Mouse (Mus musculus) limb, embryonic 15.5 days (tissue): ENCODE results near the gene Chchd3. TPM values are rescaled to one million over a fixed set of nuclear protein-coding genes. Genes with fewer than 3 reads are reported as not detected.

Experiments
- ATAC-seq: fragments of 200-750 bp; cut with Nextera tagmentation; 2 replicates; pipeline ENCODE4 v1.8.0; 2017; ENCODE audit warnings: low read depth, moderate TSS enrichment; ENCODE audit not compliant: insufficient number of reproducible peaks, low FRiP score, low TSS enrichment
- H3K27ac ChIP-seq: fragments of 300-500 bp; sonication (generic); 2 replicates; pipeline ENCODE4 v1.5.1; 2015; ENCODE audit warnings: moderate library complexity, mild to moderate bottlenecking, inconsistent platforms
- H3K27me3 ChIP-seq: fragments of 300-500 bp; sonication (generic); 2 replicates; pipeline ENCODE4 v1.6.1; 2015; ENCODE audit warnings: inconsistent platforms
- H3K36me3 ChIP-seq: fragments of 300-500 bp; sonication (generic); 2 replicates; pipeline ENCODE4 v1.6.1; 2015; ENCODE audit warnings: inconsistent platforms
- H3K4me1 ChIP-seq: fragments of 300-500 bp; sonication (generic); 2 replicates; pipeline ENCODE4 v1.6.1; 2015; ENCODE audit warnings: inconsistent platforms
- H3K4me2 ChIP-seq: fragments of 300-500 bp; sonication (generic); 2 replicates; pipeline ENCODE4 v1.6.1; 2015; ENCODE audit warnings: mild to moderate bottlenecking, inconsistent platforms
- H3K4me3 ChIP-seq: fragments of 300-500 bp; sonication (generic); 2 replicates; pipeline ENCODE4 v1.5.1; 2015; ENCODE audit warnings: mild to moderate bottlenecking, inconsistent platforms
- H3K9ac ChIP-seq: fragments of 300-500 bp; sonication (generic); 2 replicates; pipeline ENCODE4 v1.6.1; 2015; ENCODE audit warnings: inconsistent platforms
- H3K9me3 ChIP-seq: fragments of 300-500 bp; sonication (generic); 2 replicates; pipeline ENCODE4 v1.6.1; 2016; ENCODE audit warnings: inconsistent platforms
- WGBS: fragments of 180-500 bp; shearing (Covaris S2); methylation state at CpG from one replicate; pipeline ENCODE4 v1.1.7; 2015; 5-methylcytosine and 5-hydroxymethylcytosine counted together
- polyA plus RNA-seq: library from polyadenylated mRNA; unstranded; fragments of >200 nt; fragmentation: Nextera tagmentation; extraction: Ambion mirVana; gene quantifications from 2 replicates; pipeline ENCODE4 v1.2.1, GENCODE M21; 2015

The Chchd3 gene
- polyA plus RNA-seq, 1 experiment from 2014 or later: 97.8 TPM

DNA sequence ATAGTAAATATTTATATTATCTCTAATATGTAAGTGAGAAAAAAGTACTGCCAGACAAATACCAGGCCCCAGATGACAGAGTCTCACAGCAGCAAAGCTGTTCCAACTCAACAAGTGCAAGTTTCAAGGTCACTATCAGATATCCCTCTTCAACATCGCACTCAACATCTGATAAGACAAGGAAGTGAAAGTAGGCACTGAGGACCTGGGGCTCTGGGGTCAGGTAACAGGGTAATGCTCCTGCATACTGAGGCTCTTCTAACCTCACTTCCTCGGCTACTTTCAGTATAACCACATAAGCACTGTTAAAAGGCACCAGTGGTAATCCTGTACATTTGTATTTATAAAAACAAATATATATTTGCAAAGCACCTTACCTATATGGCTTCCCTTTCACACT is 8.4 kb downstream of the Chchd3 start:
- Histone ChIP-seq H3K9me3 (no peaks in the 10 kb centered on the region), H3K4me1 (no peaks in the 10 kb centered on the region), H3K9ac (no peak overlapping the region), H3K27ac (no peak overlapping the region), H3K36me3 (peaks cover 21% of the 10 kb centered on the region; the same call in 1 of the 2 replicates), H3K4me2 (no peak overlapping the region), H3K27me3 (no peaks in the 10 kb centered on the region), H3K4me3 (no peak overlapping the region)
- 78% methylated on average over 2 of the region's 2 CpGs for WGBS
- ATAC-seq: no peak

DNA sequence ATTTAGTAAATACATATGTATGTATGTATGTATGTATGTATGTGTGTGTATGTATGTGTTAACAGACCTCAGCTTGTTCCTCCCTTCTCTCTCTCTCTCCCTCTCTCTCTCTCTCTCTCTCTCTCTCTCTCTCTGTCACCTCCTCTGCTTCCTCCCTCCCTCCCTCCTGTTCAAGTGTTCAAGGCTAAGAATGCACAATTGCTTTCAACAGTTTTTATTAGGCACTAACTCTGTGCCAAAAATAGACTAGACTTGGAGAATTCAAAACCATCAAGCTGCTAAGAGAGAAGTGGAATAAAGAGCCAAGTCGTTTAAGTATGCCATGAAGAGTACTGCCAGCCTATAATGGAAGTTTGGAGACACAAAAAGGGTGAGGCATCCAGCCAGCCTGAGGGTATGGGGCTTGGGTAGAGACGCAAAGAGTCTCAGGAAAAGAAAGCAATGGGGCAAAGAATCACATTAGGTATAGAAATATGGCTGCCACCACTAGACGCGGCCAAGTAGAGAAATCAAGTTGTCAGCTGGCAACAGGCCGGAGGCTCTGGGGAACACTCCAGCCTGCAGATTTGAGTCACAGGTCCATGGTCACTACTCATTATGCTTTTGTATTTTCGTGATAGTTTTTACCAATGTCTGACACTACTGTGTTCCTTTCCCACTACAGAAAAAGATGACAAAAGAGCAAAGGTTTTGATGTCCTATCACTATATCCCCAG is 10.2 kb downstream of the Chchd3 start:
- Histone ChIP-seq H3K4me1 (no peaks in the 10 kb centered on the region), H3K4me2 (no peak overlapping the region), H3K9ac (no peak overlapping the region), H3K36me3 (peaks cover 18% of the 10 kb centered on the region; the same call in 1 of the 2 replicates), H3K27me3 (no peaks in the 10 kb centered on the region), H3K9me3 (no peaks in the 10 kb centered on the region), H3K4me3 (no peak overlapping the region), H3K27ac (no peak overlapping the region)
- no peak for ATAC-seq
- WGBS: 77% methylated on average over 6 of the region's 6 CpGs

DNA sequence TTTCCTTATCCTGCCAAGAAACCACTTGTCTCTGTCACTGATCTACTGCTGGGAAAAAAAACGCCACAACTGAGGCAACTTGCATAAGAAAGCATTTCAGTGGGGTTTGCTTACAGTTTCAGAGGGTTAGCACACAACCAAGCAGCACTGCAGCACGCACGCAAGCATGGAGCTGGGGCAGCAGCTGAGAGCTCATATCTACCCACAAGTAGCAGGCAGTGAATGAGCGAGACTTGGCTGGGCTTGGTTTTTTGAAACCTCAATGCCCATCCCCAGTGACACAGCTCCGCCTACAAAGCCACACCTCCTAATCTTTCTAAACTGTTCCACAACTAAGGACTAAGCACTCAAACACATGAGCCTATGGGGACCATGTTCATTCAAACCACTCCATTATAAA is 16.6 kb downstream of the Chchd3 start:
- H3K36me3 ChIP-seq: peaks cover 30% of the 10 kb centered on the region
- H3K9ac ChIP-seq: no peak overlapping the region
- no peak overlapping the region for H3K27ac ChIP-seq
- H3K4me1 ChIP-seq: 0 out of 2 replicates have a peak, but pooled peaks cover 3% of the 10 kb centered on the region
- no peak overlapping the region for H3K4me2 ChIP-seq
- 90% methylated on average over 5 of the region's 5 CpGs for WGBS
- no peak for ATAC-seq
- no peak overlapping the region for H3K4me3 ChIP-seq
- H3K9me3 ChIP-seq: no peaks in the 10 kb centered on the region
- no peaks in the 10 kb centered on the region for H3K27me3 ChIP-seq

DNA sequence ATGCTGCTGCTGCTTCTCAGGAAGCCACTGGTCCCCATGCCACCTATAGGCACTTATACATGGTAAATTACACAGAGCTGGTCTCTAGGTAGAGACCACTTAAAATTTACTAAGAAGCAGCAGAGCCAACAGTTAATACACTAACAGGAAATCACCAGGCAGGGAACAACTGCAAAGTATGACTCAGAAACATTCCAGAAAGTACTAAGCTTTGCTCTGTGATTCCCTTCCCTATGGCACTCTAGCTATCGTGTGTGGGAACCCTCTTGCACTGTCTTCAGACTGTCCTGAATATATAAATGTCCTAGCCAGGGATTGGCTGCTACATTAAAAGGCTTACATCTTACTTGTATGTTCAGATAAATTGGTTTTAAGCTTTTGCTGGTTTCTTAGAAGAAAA is 17.2 kb downstream of the Chchd3 start:
- H3K36me3 ChIP-seq: peaks cover 24% of the 10 kb centered on the region
- no peak overlapping the region for H3K4me3 ChIP-seq
- H3K4me2 ChIP-seq: no peak overlapping the region
- H3K27me3 ChIP-seq: no peaks in the 10 kb centered on the region
- no peak for ATAC-seq
- no peak overlapping the region for H3K27ac ChIP-seq
- H3K9ac ChIP-seq: no peak overlapping the region
- H3K4me1 ChIP-seq: 0 out of 2 replicates have a peak, but pooled peaks cover 3% of the 10 kb centered on the region
- WGBS: 74% methylated on average over 1 of the region's 1 CpGs
- no peaks in the 10 kb centered on the region for H3K9me3 ChIP-seq

DNA sequence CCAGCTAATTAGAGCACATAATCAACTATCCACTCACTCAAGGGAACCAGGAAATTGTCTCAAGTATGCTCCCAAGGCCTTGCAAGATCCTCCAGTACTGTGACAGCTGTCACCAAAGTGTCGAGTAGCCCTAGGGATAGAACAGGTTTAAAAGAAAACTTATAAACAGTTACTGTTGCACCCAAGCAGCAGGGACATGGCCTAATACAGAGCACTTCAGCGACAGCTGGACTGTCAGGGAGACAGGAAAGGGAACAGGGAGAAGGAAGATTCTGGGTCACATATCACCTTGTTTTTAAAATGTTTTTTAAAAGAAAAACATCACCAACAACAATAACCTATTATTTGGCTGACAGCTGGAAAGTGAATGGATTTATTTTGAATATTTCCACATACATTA is 18.1 kb downstream of the Chchd3 start:
- Histone ChIP-seq H3K9me3 (no peaks in the 10 kb centered on the region), H3K27ac (no peak overlapping the region), H3K4me2 (no peak overlapping the region), H3K4me3 (no peak overlapping the region), H3K4me1 (0 out of 2 replicates have a peak, but pooled peaks cover 3% of the 10 kb centered on the region), H3K27me3 (no peaks in the 10 kb centered on the region), H3K9ac (no peak overlapping the region), H3K36me3 (peaks cover 27% of the 10 kb centered on the region)
- no peak for ATAC-seq
- 78% methylated on average over 2 of the region's 2 CpGs for WGBS

DNA sequence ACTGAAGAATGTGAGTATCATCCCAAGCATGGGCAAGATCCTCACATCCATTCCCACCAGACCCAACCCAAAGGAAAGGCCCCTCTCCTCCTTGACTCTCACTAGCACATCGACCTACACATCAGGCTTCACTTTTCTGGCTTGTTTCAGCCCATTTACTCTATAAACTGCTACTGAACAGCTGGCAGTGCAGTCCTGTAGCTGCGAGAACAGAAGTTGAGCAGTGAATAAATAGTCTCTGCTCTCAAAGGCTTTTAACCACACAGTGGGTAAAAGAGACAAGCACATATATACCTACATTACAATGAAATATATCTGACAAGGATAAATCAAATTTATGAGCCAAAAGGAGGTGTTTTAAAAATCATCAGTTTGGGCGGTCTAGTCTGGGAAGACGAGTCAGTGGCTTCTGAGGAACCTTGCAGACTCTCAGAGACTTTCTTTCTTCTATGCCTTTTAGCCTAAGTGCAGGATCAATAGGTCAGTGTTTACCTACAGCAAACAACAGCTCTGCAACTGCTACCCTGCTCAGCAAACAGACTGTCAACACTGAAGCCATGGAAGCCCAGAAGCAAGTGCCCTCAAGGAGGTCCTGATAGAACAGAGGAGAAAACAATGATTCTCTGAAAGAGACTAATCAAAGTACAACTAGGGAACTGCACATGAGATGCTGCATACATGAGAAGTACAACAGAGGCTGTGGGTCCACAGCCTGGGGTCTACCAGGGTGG is 19.5 kb downstream of the Chchd3 start:
- Histone ChIP-seq H3K9me3 (no peaks in the 10 kb centered on the region), H3K9ac (no peak overlapping the region), H3K36me3 (peaks cover 27% of the 10 kb centered on the region), H3K4me2 (no peak overlapping the region), H3K4me1 (0 out of 2 replicates have a peak, but pooled peaks cover 3% of the 10 kb centered on the region), H3K4me3 (no peak overlapping the region), H3K27ac (no peak overlapping the region), H3K27me3 (no peaks in the 10 kb centered on the region)
- 95% methylated on average over 4 of the region's 4 CpGs for WGBS
- no peak for ATAC-seq

DNA sequence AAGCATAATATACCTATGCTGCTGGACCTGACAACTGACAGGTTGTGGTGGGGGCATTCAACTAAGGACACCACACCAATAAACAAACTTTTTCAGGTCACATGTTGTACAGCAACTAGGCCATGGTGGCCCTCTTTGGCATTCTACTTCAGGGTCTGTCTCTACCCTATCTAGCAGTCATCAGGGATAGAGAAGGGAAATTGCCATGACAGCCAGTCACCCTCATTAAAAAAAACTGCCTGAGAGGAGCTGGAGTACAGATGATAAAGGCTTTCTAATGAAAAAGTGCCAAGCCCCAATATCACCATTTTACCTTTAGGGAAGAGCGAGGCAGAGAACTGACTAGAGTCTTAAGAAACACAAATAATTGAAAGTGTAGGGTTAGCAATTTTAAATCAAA is 27.5 kb downstream of the Chchd3 start:
- Histone ChIP-seq H3K4me2 (no peak overlapping the region), H3K9me3 (no peaks in the 10 kb centered on the region), H3K27ac (no peak overlapping the region), H3K4me1 (0 out of 2 replicates have a peak, but pooled peaks cover 2% of the 10 kb centered on the region), H3K27me3 (no peaks in the 10 kb centered on the region), H3K36me3 (peaks cover 3% of the 10 kb centered on the region; the same call in 1 of the 2 replicates), H3K9ac (no peak overlapping the region), H3K4me3 (no peak overlapping the region)
- ATAC-seq: no peak
- 96% methylated on average over 1 of the region's 1 CpGs for WGBS

DNA sequence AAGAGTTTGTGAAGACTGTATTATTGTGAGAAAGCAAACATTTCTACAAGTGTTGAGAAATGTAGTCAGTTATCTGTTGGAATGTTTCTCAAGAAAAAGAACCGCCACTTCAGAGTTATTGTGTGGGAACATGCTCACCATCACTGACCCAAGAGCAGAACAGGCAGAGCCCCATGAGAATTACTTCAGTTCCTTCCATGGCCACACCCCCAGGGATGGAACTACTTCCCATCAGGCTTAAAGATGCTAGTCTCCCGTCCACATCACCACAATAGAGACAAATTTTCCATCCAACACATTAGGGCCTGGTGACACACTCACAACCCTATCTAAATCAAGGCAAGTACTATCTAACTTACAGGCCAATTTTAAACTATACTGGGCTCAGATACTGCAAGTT is 28.4 kb downstream of the Chchd3 start:
- Histone ChIP-seq H3K27me3 (no peaks in the 10 kb centered on the region), H3K4me1 (0 out of 2 replicates have a peak, but pooled peaks cover 4% of the 10 kb centered on the region)
- 85% methylated on average over 2 of the region's 2 CpGs for WGBS

DNA sequence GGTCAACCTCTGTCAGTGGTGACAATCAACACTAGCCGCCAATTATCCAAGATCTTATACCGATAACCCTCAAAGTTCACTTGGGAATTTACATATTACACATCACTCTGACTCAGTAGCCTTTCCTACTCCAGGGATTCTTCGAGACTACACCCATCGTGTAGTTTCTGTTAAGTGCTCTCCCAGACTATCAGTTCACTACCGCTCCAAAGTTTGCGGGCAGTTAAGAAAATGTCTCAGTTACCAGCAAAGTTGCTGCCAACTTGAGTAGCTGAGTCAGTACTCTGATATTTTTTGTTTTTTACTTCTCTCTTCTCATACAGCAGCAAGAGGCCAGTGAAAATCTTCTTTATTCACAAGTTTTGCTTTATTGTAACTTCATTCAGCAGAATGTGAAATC is 31.8 kb downstream of the Chchd3 start:
- H3K4me3 ChIP-seq: no peak overlapping the region
- no peak overlapping the region for H3K9ac ChIP-seq
- no peak overlapping the region for H3K27ac ChIP-seq
- H3K9me3 ChIP-seq: no peaks in the 10 kb centered on the region
- no peaks in the 10 kb centered on the region for H3K27me3 ChIP-seq
- no peaks in the 10 kb centered on the region for H3K36me3 ChIP-seq
- ATAC-seq: no peak
- no peak overlapping the region for H3K4me2 ChIP-seq
- WGBS: 85% methylated on average over 6 of the region's 6 CpGs
- H3K4me1 ChIP-seq: 0 out of 2 replicates have a peak, but pooled peaks cover 4% of the 10 kb centered on the region

More for the DNA sequence above, 28.4 kb downstream of the Chchd3 start:
- ATAC-seq: no peak
- Histone ChIP-seq H3K27ac (no peak overlapping the region), H3K36me3 (no peaks in the 10 kb centered on the region), H3K9ac (no peak overlapping the region), H3K4me3 (no peak overlapping the region), H3K4me2 (no peak overlapping the region), H3K9me3 (no peaks in the 10 kb centered on the region)

DNA sequence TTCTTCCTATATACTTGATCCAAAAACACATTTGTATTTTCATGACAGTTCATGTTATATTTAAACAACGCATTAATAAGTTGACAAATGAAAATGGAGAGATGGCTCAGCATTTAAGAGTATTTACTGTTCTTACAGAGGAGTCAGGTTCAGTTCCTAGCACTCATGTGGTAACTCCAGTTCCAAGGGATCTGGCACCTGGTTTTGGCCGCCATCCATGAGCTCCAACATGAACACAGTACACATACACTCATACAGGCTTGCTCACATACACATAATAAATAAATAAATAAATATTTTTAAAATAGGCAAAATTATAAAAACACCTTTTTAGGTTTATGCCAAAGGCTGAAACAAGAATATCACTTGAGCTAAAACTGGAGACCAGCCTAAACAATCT is 35.0 kb downstream of the Chchd3 start:
- H3K27me3 ChIP-seq: no peaks in the 10 kb centered on the region
- H3K4me2 ChIP-seq: no peak overlapping the region
- no peak overlapping the region for H3K27ac ChIP-seq
- 0 out of 2 replicates have a peak, but pooled peaks cover 4% of the 10 kb centered on the region for H3K4me1 ChIP-seq
- no peak overlapping the region for H3K9ac ChIP-seq
- H3K9me3 ChIP-seq: no peaks in the 10 kb centered on the region
- no peak overlapping the region for H3K4me3 ChIP-seq
- WGBS: 94% methylated on average over 2 of the region's 2 CpGs
- H3K36me3 ChIP-seq: no peaks in the 10 kb centered on the region
- no peak for ATAC-seq

DNA sequence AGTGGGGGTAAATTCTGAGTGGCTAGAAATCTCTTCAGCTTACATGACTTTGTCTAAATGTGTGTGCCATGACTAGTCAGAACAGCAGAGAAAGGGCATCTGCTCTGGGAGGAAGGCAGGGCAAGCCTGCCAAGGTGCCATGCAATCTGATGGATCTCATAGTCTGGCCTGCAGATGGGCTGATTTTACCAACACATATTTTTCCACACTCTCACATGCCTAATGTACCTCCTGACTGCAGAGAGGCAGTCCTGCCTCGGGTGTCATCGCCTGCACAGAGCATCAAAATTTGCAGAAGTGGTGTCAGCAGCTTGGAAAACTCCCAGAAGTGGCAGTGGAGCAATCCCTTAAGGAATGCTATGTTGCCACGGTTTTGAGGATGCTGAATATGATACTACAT is 55.5 kb downstream of the Chchd3 start:
- no peaks in the 10 kb centered on the region for H3K9me3 ChIP-seq
- WGBS: 73% methylated on average over 3 of the region's 3 CpGs
- H3K27me3 ChIP-seq: no peaks in the 10 kb centered on the region
- H3K4me2 ChIP-seq: no peak overlapping the region
- no peak overlapping the region for H3K27ac ChIP-seq
- no peaks in the 10 kb centered on the region for H3K4me1 ChIP-seq
- ATAC-seq: no peak
- no peak overlapping the region for H3K9ac ChIP-seq
- no peaks in the 10 kb centered on the region for H3K36me3 ChIP-seq
- no peak overlapping the region for H3K4me3 ChIP-seq

DNA sequence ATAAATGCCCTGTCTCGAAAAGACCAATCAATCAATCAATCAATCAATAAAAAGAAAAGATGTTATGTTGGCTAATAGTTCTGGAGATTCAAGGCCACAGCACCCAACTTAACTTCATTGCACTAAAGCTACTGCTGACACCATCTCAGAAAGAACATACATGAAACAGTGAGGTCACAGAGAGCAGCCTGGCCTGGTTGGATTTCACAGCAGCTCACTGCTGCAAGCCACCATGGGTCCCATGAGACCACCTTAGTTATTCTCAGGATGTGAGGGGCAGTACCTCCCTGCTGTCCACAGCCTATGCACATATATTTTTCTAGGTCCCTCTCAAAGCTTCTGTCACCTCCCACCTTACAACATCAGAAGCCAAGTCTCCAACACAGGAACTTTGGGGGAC is 57.1 kb downstream of the Chchd3 start:
- no peak for ATAC-seq
- H3K36me3 ChIP-seq: no peaks in the 10 kb centered on the region
- no peak overlapping the region for H3K9ac ChIP-seq
- no peaks in the 10 kb centered on the region for H3K9me3 ChIP-seq
- no peaks in the 10 kb centered on the region for H3K27me3 ChIP-seq
- no peak overlapping the region for H3K4me3 ChIP-seq
- WGBS: 71% methylated on average over 1 of the region's 1 CpGs
- no peak overlapping the region for H3K27ac ChIP-seq
- no peak overlapping the region for H3K4me2 ChIP-seq
- H3K4me1 ChIP-seq: no peaks in the 10 kb centered on the region
